Mouse (Mus musculus): ENCODE measurements around the gene Lrr1.

- no peak for TF ChIP-seq CTCF (IDR thresholded peaks at IDR 0.05; ENCODE audit: low read depth)
- no peak for TF ChIP-seq EP300 (IDR thresholded peaks at IDR 0.05; ENCODE audit: low read depth)
Observed at GRCm38 (mm10) chr12:69207926-69208325, 39.3 kb downstream of the Lrr1 start.

All from liver, postnatal 0 days (tissue).